Mouse (Mus musculus) heart, adult 2 months (tissue): ENCODE measurements around the gene Derl3.

ENCODE experiments used
- CTCF ChIP-seq: fragments of 200-600 bp; IDR thresholded peaks from 2 replicates; pipeline ENCODE4 v1.8.1; 2022; ENCODE audit warnings: antibody characterized with exemption, mild to moderate bottlenecking, moderate library complexity
- POLR2A ChIP-seq: fragments of 200-500 bp; IDR thresholded peaks from 2 replicates; pipeline ENCODE4 v1.6.1; 2011; ENCODE audit warnings: mild to moderate bottlenecking, low read depth, low read length, control low read depth; ENCODE audit not compliant: insufficient read depth

DNA sequence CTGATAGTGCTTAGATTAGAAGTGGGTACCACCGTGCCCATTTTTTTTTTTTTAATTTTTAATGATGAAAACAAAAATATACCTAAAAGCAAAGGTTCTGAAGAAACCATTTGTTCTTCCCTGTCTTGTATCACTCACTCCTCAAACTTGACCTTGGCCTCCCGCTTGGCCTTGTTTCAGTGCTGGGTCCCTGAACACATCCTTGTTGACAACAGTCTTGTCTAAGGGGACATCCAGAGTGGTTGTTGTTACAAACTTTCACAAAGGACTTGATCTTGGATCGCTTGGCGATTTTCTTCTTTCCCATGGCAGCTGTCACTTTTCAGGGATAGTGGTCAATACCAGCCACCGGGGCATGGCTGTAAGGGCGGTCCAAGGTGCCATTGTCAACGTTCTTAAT, 52.0 kb downstream of the Derl3 start:
- no peak for TF ChIP-seq CTCF
- TF ChIP-seq POLR2A, result no peak
